Mouse (Mus musculus): ENCODE data around the gene Nrip2.

DNA sequence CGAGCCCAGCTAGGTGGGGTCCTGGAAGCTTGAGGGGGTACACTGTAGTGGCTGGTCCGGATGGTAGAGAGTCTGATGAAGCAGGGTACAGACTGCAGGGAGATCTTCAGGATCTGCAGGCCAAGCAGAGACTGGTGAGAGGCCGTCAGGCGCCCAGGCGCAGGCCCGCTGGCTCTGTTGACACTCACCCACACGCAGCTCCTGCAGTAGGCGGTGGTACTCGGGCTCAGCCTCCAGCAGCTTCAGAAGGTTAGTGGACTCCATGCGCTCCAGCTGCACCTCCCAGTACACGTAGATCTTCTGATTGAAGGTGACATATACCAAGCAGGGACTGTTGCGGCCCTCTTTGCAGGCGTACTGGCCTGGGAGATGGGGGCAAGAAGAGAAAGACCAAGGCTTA is 11.2 kb downstream of the Nrip2 start:
- no peak for TF ChIP-seq CEBPB (IDR thresholded peaks at IDR 0.05; ENCODE audit: low read depth)
- TF ChIP-seq CTCF (IDR thresholded peaks at IDR 0.05; ENCODE audit: control insufficient read depth, insufficient read depth, insufficient read length): no peak

Measured in C2C12 (cell line).